ENCODE assay signal across 9 mouse cellular contexts in the genomic region with DNA sequence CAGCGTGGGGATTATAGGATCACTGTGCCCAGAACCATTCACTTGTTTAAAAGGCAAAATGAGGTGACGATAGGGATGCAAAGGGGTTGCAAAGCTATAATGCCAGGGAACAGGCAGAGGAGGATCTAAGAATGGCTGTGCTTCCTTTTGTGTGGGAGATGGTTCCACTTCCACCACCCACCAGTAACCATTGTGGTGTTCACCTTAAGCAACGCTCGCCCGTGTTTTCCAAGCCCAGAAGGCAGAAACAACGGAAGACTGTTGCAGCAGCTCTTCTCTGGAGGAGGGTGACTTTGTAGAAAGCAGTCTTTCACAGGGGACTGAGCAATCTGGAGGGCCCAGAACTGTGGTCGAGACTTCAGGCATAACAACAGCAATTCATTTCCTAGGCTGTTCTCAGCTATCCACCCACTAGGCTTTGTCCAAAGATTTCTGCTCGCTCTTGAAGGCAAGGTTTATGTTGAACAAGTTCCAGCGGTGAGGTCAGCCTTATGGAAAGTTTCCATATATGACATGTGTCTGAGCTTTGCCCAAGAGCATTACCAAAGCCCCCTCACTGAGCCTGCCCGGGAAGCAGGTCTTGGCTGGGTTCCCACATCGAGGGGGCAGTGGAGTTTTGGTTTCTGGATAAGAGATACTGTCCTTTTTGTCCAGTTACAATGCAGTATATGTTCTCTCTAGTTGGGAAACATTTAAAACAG. TPM values are rescaled to one million over a fixed set of nuclear protein-coding genes. Genes with fewer than 3 reads are reported as not detected.
DNase-seq lines count a peak whose midpoint lies in the region; ATAC-seq lines count a peak whose summit lies in the region.
"Had no signal": no experiment of that assay in that cellular context is flagged by ENCODE, and none has a peak within 500 bp of the region (broad histone marks: within the 10 kb centered on the region; RNA-seq: fewer than 3 reads in every experiment).

No protein-coding gene starts in this region.

- 79% methylated on average over 11 of the region's 11 CpGs for WGBS in hindbrain, embryonic 14.5 days

- H3K27ac ChIP-seq in hindbrain, embryonic 14.5 days: no peak overlapping the region

- DNase-seq in layer of hippocampus, adult 9-11 months: peak; percentile 34
- no peak for DNase-seq in layer of hippocampus, adult 9-10 months (ENCODE audit: low spot score)
- DNase-seq in cerebellum, adult 18-20 months: peak; percentile 34 to 56
- DNase-seq in gastrocnemius, postnatal 14 days: peak; percentile 15
- peak; percentile 30 to 87 for DNase-seq in left cerebral cortex, postnatal 25 days (ENCODE audit: low spot score in 2 of 2)
- DNase-seq in retina, embryonic 14.5 days (ENCODE audit: low spot score): no peak
- no peak for DNase-seq in spleen, adult 18-20 months
- no peak for DNase-seq in hindbrain, embryonic 14.5 days (ENCODE audit: low spot score)

- ATAC-seq in hindbrain, embryonic 14.5 days (ENCODE audit: low FRiP score): no peak

- H3K9ac ChIP-seq in hindbrain, embryonic 14.5 days: no peak overlapping the region

- intact Hi-C loops in gastrocnemius, postnatal 14 days (cut with DNase I; ENCODE audit: low total_unique reads): no loop called here
- intact Hi-C loops in left cerebral cortex, postnatal 25 days (cut with DNase I): loop anchor here (1.0 kb wide), 2 partner anchors 36 to 101 kb away; partner anchors contain the start of gene Dguok

- no peak overlapping the region for H3K4me3 ChIP-seq in hindbrain, embryonic 14.5 days (replicated peaks; ENCODE audit: low read length)

- peaks cover 34% of the 10 kb centered on the region for H3K36me3 ChIP-seq in hindbrain, embryonic 14.5 days (replicated peaks; ENCODE audit: control insufficient read depth, insufficient read depth)

- H3K4me1 ChIP-seq in hindbrain, embryonic 14.5 days (replicated peaks; ENCODE audit: control insufficient read depth, insufficient read depth, low read length): no peaks in the 10 kb centered on the region

- no peaks in the 10 kb centered on the region for H3K27me3 ChIP-seq in hindbrain, embryonic 14.5 days (ENCODE audit: control insufficient read depth, insufficient read depth, low read length)

- H3K4me2 ChIP-seq in hindbrain, embryonic 14.5 days (replicated peaks): no peak overlapping the region

- no peaks in the 10 kb centered on the region for H3K9me3 ChIP-seq in hindbrain, embryonic 14.5 days (ENCODE audit: control insufficient read depth, low read length)

RNA-seq across cellular contexts. Expression of gene Actg2, which starts 5.8 kb away (rescaled TPM):
- total RNA-seq in gastrocnemius, postnatal 14 days (2021): 1 to 10 TPM; 1.9 to 5.0 TPM
- not detected for total RNA-seq in left cerebral cortex, postnatal 25 days (2021)
- 2.6 and 3.3 TPM in 2 replicates for polyA plus RNA-seq in hindbrain, embryonic 14.5 days (2014; fragmentation: Nextera tagmentation; extraction: Ambion mirVana)
- total RNA-seq: layer of hippocampus, adult 18-20 months had no signal

RNA-seq across cellular contexts. Expression of gene Stambp, which starts 30.6 kb away (rescaled TPM):
- total RNA-seq in gastrocnemius, postnatal 14 days (2021): 1 to 10 TPM; 7.5 to 8.3 TPM
- total RNA-seq in left cerebral cortex, postnatal 25 days (2021): 10 to 100 TPM; 31.1 to 31.6 TPM
- polyA plus RNA-seq in hindbrain, embryonic 14.5 days (2014; fragmentation: Nextera tagmentation; extraction: Ambion mirVana): 59.4 and 63.6 TPM in 2 replicates

RNA-seq across cellular contexts. Expression of gene Dguok, which starts 35.1 kb away (rescaled TPM):
- 10 to 100 TPM; 14.8 to 19.3 TPM for total RNA-seq in gastrocnemius, postnatal 14 days (2021)
- 10 to 100 TPM; 23.3 to 25.3 TPM for total RNA-seq in left cerebral cortex, postnatal 25 days (2021)
- polyA plus RNA-seq in hindbrain, embryonic 14.5 days (2014; fragmentation: Nextera tagmentation; extraction: Ambion mirVana): 68.8 and 69.2 TPM in 2 replicates

Comparison
In these comparisons a context has a peak if more than half of its experiments do, and no peak if none do; other contexts are left out.
1. DNase-seq: peak in layer of hippocampus, adult 9-11 months (single experiment), cerebellum, adult 18-20 months (2 of 2), gastrocnemius, postnatal 14 days (single experiment) and left cerebral cortex, postnatal 25 days (2 of 2); none in layer of hippocampus, adult 9-10 months (single experiment), retina, embryonic 14.5 days (single experiment), spleen, adult 18-20 months (0 of 2) and hindbrain, embryonic 14.5 days (single experiment).